Mouse (Mus musculus) megakaryocyte, embryonic 14.5 days (primary cell): ENCODE data around the gene Gm14137. TPM values are rescaled to one million over a fixed set of nuclear protein-coding genes. Genes with fewer than 3 reads are reported as not detected.

Experiments used
- H3K27me3 ChIP-seq: replicated peaks from 2 replicates; pipeline ENCODE3; 2012; ENCODE audit warnings: inconsistent platforms
- H3K36me3 ChIP-seq: replicated peaks from 2 replicates; pipeline ENCODE3; 2012; ENCODE audit warnings: low read length, inconsistent platforms, mixed read lengths
- H3K4me1 ChIP-seq: 2 replicates; pipeline ENCODE4 v1.6.1; 2012; ENCODE audit warnings: inconsistent platforms
- H3K4me3 ChIP-seq: replicated peaks from 2 replicates; pipeline ENCODE3; 2012; ENCODE audit warnings: moderate library complexity, mild to moderate bottlenecking, inconsistent platforms
- H3K9me3 ChIP-seq: 2 replicates; pipeline ENCODE4 v1.6.1; 2012; ENCODE audit warnings: inconsistent platforms
- FLI1 ChIP-seq: IDR thresholded peaks from 2 replicates; pipeline ENCODE4 v1.6.1; 2012; ENCODE audit warnings: low read length, inconsistent platforms, mixed read lengths
- GATA1 ChIP-seq: IDR thresholded peaks from 3 replicates; pipeline ENCODE4 v1.6.1; 2012; ENCODE audit warnings: mixed read lengths, low read length, inconsistent platforms, borderline replicate concordance
- polyA plus RNA-seq: library from polyadenylated mRNA; stranded (reverse); fragments of >175 nt; gene quantifications from 2 replicates; pipeline ENCODE4 v1.2.3, GENCODE M21; 2012; ENCODE audit warnings: low replicate concordance; ENCODE audit not compliant: insufficient read depth

The Gm14137 gene
- polyA plus RNA-seq, 1 experiment = not detected

DNA sequence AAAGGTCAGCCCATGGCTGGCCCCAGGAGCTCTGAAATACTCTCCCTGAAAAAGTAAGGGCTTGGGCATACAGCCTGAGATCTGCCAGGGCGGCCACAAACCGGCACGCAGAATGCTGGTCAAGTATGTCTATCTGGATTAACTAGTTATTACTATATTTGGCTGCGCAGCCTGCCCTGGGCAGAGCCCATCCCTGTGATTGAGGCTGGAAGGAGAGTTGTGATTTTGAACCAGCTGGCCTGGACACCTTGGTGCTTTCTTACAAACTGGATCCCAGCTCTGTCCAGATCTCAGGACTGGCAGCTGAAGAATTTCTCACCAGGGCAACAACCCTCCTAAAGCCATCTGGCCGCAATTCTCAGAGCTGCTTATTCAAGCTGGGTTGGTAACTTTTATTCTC lies 19.8 kb downstream of the Gm14137 start:
- H3K36me3 ChIP-seq = no peaks in the 10 kb centered on the region
- no peaks in the 10 kb centered on the region for H3K9me3 ChIP-seq
- H3K4me1 ChIP-seq = peaks cover 28% of the 10 kb centered on the region
- peaks cover 4% of the 10 kb centered on the region for H3K27me3 ChIP-seq
- TF ChIP-seq FLI1 (no peak), GATA1 (no peak)
- no peak overlapping the region for H3K4me3 ChIP-seq

DNA sequence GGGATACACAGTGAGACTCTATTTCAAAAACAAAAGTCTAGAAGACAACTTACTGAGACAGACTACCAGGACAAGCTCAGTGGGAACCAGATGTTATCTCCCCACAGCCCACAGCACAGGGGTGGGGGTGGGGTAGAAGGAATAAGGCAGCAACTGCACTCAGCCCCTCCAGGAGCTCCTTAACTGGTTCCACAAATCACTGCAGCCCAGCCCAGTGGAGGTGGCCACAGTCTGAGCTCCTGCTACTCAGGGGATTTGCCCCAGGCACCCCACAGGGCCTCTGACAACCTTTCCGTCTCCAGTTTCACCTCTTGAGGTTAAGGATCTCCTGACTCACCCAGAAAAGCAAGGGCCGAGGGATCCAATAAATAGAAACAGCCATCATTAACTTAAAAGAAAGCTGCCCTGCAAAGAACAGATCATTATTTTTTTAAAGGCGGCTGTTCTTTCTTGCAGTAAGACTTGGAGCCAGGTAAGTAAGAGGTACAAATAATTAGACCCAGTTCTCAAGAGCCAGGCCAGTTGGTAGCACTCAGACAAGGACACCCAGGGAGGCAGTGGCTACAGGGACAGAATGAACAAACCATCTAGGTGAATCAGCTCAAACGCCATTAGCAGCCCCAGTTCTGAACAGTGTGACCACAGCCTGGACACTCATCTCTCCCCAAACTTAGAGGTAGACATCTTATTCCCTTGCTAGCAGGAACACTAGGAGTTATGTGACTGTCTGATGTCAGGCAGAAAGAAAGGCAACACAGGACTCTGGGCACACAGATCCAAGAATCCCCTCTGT lies 22.2 kb downstream of the Gm14137 start:
- Histone ChIP-seq H3K36me3 (no peaks in the 10 kb centered on the region), H3K27me3 (peaks cover 6% of the 10 kb centered on the region), H3K4me3 (no peak overlapping the region), H3K9me3 (no peaks in the 10 kb centered on the region), H3K4me1 (peaks cover 20% of the 10 kb centered on the region)
- TF ChIP-seq GATA1 = no peak
- no peak for TF ChIP-seq FLI1

DNA sequence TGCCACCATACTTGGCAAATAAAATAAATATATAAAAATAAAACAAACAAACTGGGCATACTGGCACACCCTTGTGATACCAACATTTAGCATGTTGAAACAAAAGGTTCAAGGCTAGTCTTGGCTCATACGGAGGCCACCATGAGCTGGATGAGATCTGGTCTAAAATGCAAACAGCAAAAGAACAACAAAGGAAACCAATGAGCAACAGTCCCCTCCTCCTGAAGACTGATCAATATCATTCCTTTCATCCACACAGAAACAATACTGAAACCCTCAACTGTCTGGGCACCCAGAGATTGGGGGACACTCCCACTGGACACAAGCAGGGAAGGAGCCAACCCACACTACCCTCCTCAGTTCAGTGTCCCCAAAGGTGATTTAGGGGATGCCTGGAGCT lies 23.2 kb downstream of the Gm14137 start:
- TF ChIP-seq FLI1 (no peak), GATA1 (no peak)
- Histone ChIP-seq H3K9me3 (no peaks in the 10 kb centered on the region), H3K36me3 (no peaks in the 10 kb centered on the region), H3K4me3 (no peak overlapping the region), H3K27me3 (peaks cover 6% of the 10 kb centered on the region), H3K4me1 (peaks cover 20% of the 10 kb centered on the region)

DNA sequence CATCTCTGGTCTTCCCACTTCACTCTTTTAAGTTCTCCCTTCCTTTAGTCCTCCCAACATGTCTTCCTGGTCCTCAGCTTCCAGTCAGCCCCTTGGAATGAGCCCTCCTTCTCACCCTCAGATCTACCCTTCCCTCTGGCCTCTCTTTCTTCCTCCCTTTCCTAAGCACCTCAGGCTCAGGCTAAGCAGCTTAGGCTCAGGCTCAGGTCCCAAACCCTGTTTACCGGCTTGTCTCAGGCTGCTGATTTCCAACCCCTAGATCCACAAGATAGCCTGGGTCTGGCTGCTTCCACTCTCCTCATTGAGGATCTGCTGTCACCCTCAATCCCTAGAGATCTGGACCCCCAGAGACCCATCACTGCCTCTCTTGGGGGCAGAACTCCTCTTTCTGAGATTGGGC lies 23.7 kb downstream of the Gm14137 start:
- Histone ChIP-seq H3K4me3 (no peak overlapping the region), H3K36me3 (no peaks in the 10 kb centered on the region), H3K9me3 (no peaks in the 10 kb centered on the region), H3K27me3 (peaks cover 6% of the 10 kb centered on the region), H3K4me1 (peaks cover 20% of the 10 kb centered on the region)
- TF ChIP-seq FLI1 = no peak
- no peak for TF ChIP-seq GATA1

DNA sequence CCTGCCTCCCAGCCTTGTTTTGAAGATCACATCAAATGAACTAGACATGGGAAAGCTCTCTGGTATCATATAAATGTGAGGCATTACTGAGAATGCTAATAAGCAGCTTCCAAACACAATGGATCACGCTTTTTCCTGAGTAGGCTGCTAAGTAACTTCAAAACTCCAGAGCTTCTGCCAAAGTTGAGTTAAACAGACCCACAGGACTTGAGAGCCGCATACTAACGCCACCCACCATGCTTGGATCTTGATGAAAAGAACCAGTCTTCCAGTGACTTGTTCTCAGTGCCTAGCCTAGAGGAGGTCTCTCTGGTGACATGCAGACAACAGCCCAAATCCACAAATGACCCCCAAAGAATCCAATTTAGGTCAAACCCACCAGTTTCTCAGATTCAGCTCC lies 24.6 kb downstream of the Gm14137 start:
- no peaks in the 10 kb centered on the region for H3K36me3 ChIP-seq
- no peak overlapping the region for H3K4me3 ChIP-seq
- H3K4me1 ChIP-seq = peaks cover 23% of the 10 kb centered on the region
- H3K9me3 ChIP-seq = no peaks in the 10 kb centered on the region
- no peak for TF ChIP-seq GATA1
- no peak for TF ChIP-seq FLI1
- H3K27me3 ChIP-seq = peaks cover 6% of the 10 kb centered on the region

DNA sequence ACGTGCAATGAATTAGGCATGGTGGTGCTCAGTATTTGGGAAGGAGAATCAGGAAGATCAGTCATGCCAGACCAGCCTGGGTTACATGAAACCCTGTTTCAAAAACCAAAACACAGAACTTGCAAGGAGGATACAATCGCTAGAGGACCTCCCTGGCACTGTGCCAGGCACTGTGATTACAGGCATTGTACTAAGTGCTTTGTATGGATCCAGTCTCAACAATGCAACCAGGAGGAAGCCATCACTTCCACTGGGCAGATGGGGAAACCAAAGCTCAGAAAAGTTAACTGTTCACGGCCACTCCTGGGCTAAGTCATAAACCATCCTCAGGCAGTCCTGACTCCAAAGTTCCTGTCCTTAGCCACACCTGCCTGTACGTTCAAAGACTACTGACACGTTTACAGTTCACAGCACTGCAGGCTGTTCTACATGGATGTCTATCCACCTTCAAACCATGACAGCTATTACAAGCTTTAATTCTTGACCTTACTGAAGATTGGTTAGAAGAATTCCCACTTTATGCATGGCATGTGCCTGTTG lies 28.7 kb downstream of the Gm14137 start:
- Histone ChIP-seq H3K27me3 (peaks cover 4% of the 10 kb centered on the region), H3K4me1 (peaks cover 19% of the 10 kb centered on the region), H3K4me3 (no peak overlapping the region), H3K36me3 (no peaks in the 10 kb centered on the region), H3K9me3 (no peaks in the 10 kb centered on the region)
- no peak for TF ChIP-seq GATA1
- TF ChIP-seq FLI1 = no peak

DNA sequence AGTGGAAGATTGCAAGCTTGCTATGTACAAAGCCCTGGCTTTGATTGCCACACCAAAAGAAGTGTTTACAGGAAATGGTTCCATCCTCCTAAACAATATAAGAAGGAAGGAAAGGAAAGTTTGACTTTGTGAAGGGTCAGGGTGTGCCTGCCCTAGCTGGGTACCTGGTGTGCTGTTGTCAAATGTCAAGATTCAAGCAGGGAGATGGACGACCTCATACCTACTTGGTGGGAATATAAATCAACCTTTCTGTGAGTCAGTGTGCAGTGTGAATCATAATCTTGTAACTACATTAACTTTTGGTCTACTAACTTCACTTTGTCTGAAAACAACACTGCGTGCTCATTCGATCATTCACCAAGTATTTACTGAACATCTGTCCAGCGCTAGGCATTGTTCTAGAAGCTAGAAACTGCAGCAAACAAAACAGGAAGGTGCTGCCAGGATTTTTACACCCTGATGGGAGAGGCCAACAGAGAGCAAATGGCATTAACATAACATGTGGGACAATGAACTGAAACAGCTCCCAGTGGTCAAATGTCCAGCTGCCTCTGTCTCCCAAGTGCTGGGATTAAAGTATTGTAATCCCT lies 29.7 kb downstream of the Gm14137 start:
- Histone ChIP-seq H3K4me1 (peaks cover 18% of the 10 kb centered on the region), H3K36me3 (no peaks in the 10 kb centered on the region), H3K4me3 (no peak overlapping the region), H3K27me3 (peaks cover 2% of the 10 kb centered on the region), H3K9me3 (no peaks in the 10 kb centered on the region)
- TF ChIP-seq FLI1 (no peak), GATA1 (no peak)

DNA sequence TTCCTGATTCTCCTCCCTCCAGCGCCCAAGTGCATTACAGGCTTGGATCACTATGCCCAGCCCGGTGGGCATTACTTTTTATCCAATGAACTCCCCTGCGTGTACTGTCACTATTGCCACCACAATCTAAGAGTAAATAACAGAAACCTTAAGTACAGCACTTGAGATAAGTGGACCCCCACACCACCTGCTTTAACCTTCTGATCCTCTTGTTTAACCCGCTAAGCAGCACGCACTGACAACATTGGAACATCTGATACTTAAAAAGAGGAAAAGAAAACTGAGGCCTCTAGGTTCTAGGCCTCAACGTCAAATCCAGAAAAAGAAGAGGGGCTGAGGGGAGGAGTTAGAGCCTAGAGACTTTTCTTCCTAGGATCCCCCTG lies 33.6 kb downstream of the Gm14137 start:
- Histone ChIP-seq H3K9me3 (no peaks in the 10 kb centered on the region), H3K36me3 (peaks cover 28% of the 10 kb centered on the region), H3K4me3 (peak overlapping the region; percentile 99), H3K4me1 (peaks cover 33% of the 10 kb centered on the region), H3K27me3 (no peaks in the 10 kb centered on the region)
- TF ChIP-seq FLI1 (no peak), GATA1 (no peak)

DNA sequence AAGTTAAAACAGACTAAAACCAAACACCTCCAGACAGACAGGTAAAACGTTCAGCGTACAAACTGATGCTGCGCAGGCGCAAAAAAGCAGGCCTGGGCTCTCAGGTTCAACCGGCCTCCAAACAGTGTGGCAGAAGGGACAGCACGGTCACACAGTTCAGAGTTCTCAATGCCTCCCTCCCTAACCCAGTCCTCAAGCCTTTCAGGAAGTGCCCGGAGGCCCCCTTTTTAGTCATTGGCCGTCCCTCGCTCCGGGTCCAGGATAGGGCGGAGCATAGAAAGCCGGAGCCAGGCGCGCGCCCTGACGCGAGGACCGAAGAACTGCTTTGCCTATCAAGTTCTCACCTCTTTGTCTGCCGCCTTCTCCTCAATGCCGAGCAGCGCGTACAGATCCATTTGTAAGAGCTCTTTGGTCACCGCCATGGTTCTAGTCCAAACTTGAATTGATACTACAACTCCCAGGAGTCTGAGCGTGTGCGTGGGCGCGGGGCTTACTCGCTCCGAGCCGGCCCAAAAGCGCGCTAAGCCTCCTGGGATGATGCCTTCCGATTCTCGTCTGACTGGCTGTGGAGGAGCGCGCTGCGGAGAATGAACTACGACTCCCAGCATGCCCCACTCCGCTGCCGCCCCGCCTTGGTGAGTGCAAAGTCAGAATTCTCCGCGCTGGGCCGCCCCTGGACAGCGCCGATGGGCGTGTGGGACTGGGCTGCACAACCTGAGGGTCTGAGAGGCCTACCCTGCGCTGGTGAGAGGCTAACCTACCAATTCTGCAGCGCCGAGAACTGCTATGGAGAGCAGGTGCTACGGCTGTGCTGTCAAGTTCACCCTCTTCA lies 34.3 kb downstream of the Gm14137 start, which contains the start of the genes Zfyve19 and Dnajc17:
Gene Zfyve19, plus strand, starts transcription at position 274 of the 832 bp plus-strand sequence.
Gene Dnajc17, minus strand, starts transcription at position 452 of the 832 bp plus-strand sequence.
- H3K4me3 ChIP-seq = peak within 1 kb of the TSS; percentile 99
- H3K27me3 ChIP-seq = no peaks in the 10 kb centered on the region
- peaks cover 33% of the 10 kb centered on the region for H3K4me1 ChIP-seq
- H3K36me3 ChIP-seq = peaks cover 34% of the 10 kb centered on the region
- no peak for TF ChIP-seq GATA1
- TF ChIP-seq FLI1 = no peak
- no peaks in the 10 kb centered on the region for H3K9me3 ChIP-seq

DNA sequence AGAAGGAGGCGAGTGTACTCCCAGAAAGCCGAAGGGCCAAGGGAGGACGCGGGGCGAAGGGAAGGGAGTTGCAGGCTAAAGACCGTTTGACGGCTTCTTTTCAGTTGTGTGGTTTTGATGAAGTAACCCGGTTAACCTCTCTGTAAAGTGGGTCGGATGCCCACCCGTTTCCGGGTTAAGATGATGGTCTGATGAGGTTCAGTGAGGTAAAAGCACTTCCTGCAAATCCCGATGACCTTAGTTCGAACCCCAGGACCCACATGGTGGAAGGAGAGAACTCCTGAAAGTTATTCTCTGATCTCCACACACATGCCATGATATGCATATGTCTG lies 34.8 kb downstream of the Gm14137 start:
- peaks cover 39% of the 10 kb centered on the region for H3K36me3 ChIP-seq
- no peaks in the 10 kb centered on the region for H3K27me3 ChIP-seq
- no peak for TF ChIP-seq FLI1
- no peak for TF ChIP-seq GATA1
- H3K9me3 ChIP-seq = no peaks in the 10 kb centered on the region
- peaks cover 27% of the 10 kb centered on the region for H3K4me1 ChIP-seq
- H3K4me3 ChIP-seq = peak overlapping the region; percentile 99

Other genes with a start within 250 kb of the Gm14137 start
- gene Chst14, start 248.0 kb upstream of the Gm14137 start, polyA plus RNA-seq = 0.81 and 2.1 TPM in 2 replicates
- gene Ccdc32, start 145.1 kb upstream of the Gm14137 start, polyA plus RNA-seq = 11.1 and 12.4 TPM in 2 replicates
- gene Rpusd2, start 139.7 kb upstream of the Gm14137 start, polyA plus RNA-seq = 0.67 and 1.8 TPM in 2 replicates
- 0.47 and 1.4 TPM in 2 replicates for gene Knl1, start 127.4 kb upstream of the Gm14137 start, polyA plus RNA-seq
- gene Rad51, start 61.7 kb upstream of the Gm14137 start, polyA plus RNA-seq = 6.1 and 6.4 TPM in 2 replicates
- gene Rmdn3, start 17.5 kb upstream of the Gm14137 start, polyA plus RNA-seq = 4.6 and 12.9 TPM in 2 replicates
- 31.5 and 35.5 TPM in 2 replicates for gene Gchfr, start 6.7 kb upstream of the Gm14137 start, polyA plus RNA-seq
- gene Zfyve19, start 34.1 kb downstream of the Gm14137 start, polyA plus RNA-seq = 2.9 and 19.5 TPM in 2 replicates
- 2.4 and 23.7 TPM in 2 replicates for gene Dnajc17, start 34.3 kb downstream of the Gm14137 start, polyA plus RNA-seq
- gene Ppp1r14d, start 55.4 kb downstream of the Gm14137 start, polyA plus RNA-seq = not detected in 2 replicates
- not detected in 2 replicates for gene Spint1, start 62.9 kb downstream of the Gm14137 start, polyA plus RNA-seq
- 1.9 TPM in 1 of 2 replicates, not detected in the other for gene Rhov, start 96.8 kb downstream of the Gm14137 start, polyA plus RNA-seq
- gene Vps18, start 114.2 kb downstream of the Gm14137 start, polyA plus RNA-seq = 8.8 and 11.1 TPM in 2 replicates
- not detected in 2 replicates for gene Dll4, start 151.3 kb downstream of the Gm14137 start, polyA plus RNA-seq
- 33.0 and 93.9 TPM in 2 replicates for gene Chac1, start 176.7 kb downstream of the Gm14137 start, polyA plus RNA-seq